ENCODE assay signal across 27 mouse cellular contexts in genomic region chr16:4371039-4371438, GRCm38 (mm10). TPM values are rescaled to one million over a fixed set of nuclear protein-coding genes. Genes with fewer than 3 reads are reported as not detected.
A peak's percentile ranks its signal among the peaks of the same experiment; 100 is the strongest.
DNase-seq lines count a peak whose midpoint lies in the region; ATAC-seq and TF ChIP-seq lines count a peak whose summit lies in the region.
"Had no signal": no experiment of that assay in that cellular context is flagged by ENCODE, and none has a peak within 500 bp of the region (broad histone marks: within the 10 kb centered on the region; RNA-seq: fewer than 3 reads in every experiment).

No protein-coding gene starts in this region.

- no peak for DNase-seq in heart, postnatal 0 days (ENCODE audit: low spot score)
- no peak for DNase-seq in heart, postnatal 36 days
- no peak for DNase-seq in lung, postnatal 0 days (ENCODE audit: low spot score)
- DNase-seq in lung, postnatal 4 days, result no peak
- DNase-seq in yolk sac, embryonic 10.5 days (ENCODE audit: low spot score), result peak; percentile 8
- no peak for DNase-seq in MN1 (ENCODE audit: low spot score)
- DNase-seq in T-cell, adult 2 months (ENCODE audit: low spot score), result no peak
- DNase-seq: adrenal gland, postnatal 14 days; cerebellum, postnatal 14 days; gastrocnemius, postnatal 14 days; heart, postnatal 14 days; kidney, adult 18-20 months; kidney, postnatal 25 days; lung, embryonic 14.5 days; thymus, adult 18-20 months; thymus, postnatal 4 days had no signal

- intact Hi-C loops in heart, postnatal 36 days (cut with DNase I), result no loop called here

- WGBS in heart, postnatal 0 days, result 53% methylated on average over 2 of the region's 2 CpGs
- 59% methylated on average over 2 of the region's 2 CpGs for WGBS in lung, postnatal 0 days
- WGBS in intestine, embryonic 16.5 days, result 51% methylated on average over 2 of the region's 2 CpGs

- ATAC-seq in heart, postnatal 0 days (ENCODE audit: insufficient read depth, low read depth), result no peak
- no peak for ATAC-seq in lung, postnatal 0 days
- ATAC-seq in intestine, embryonic 16.5 days, result peak; percentile 32; the same call in 1 of the 2 replicates
- ATAC-seq: forebrain, embryonic 16.5 days; midbrain, embryonic 15.5 days; Patski had no signal

- TF ChIP-seq CTCF in heart, postnatal 0 days (IDR thresholded peaks at IDR 0.05; ENCODE audit: low read depth), result no peak
- no peak for TF ChIP-seq CTCF in lung, postnatal 0 days (IDR thresholded peaks at IDR 0.05)

- H3K4me1 ChIP-seq in heart, postnatal 0 days (ENCODE audit: control insufficient read depth, insufficient read depth), result peaks cover 22% of the 10 kb centered on the region
- peaks cover 3% of the 10 kb centered on the region; the same call in 1 of the 2 replicates for H3K4me1 ChIP-seq in lung, postnatal 0 days (ENCODE audit: insufficient read depth, low read depth, low read length)
- peaks cover 9% of the 10 kb centered on the region for H3K4me1 ChIP-seq in intestine, embryonic 16.5 days (ENCODE audit: control insufficient read depth, insufficient read depth, low read length)
- H3K4me1 ChIP-seq: hindbrain, embryonic 12.5 days; midbrain, embryonic 15.5 days had no signal

- H3K36me3 ChIP-seq in heart, postnatal 0 days (replicated peaks; ENCODE audit: control insufficient read depth, insufficient read depth, low read length), result no peaks in the 10 kb centered on the region
- H3K36me3 ChIP-seq in lung, postnatal 0 days (ENCODE audit: insufficient read depth, low read length), result no peaks in the 10 kb centered on the region
- no peaks in the 10 kb centered on the region for H3K36me3 ChIP-seq in intestine, embryonic 16.5 days (ENCODE audit: control insufficient read depth, insufficient read depth, low read length)
- H3K36me3 ChIP-seq: heart, embryonic 13.5 days; hindbrain, embryonic 12.5 days; kidney, embryonic 15.5 days; limb, embryonic 13.5 days; midbrain, embryonic 15.5 days had no signal

- H3K9ac ChIP-seq in heart, postnatal 0 days (replicated peaks; ENCODE audit: low read depth, low read length), result no peak overlapping the region
- H3K9ac ChIP-seq in lung, postnatal 0 days (replicated peaks; ENCODE audit: low read depth), result no peak overlapping the region
- no peak overlapping the region for H3K9ac ChIP-seq in intestine, embryonic 16.5 days (ENCODE audit: low read depth, low read length)
- H3K9ac ChIP-seq: heart, embryonic 13.5 days; hindbrain, embryonic 12.5 days; kidney, embryonic 15.5 days; limb, embryonic 13.5 days; liver, embryonic 14.5 days; lung, embryonic 14.5 days; midbrain, embryonic 15.5 days had no signal

- no peak overlapping the region for H3K4me3 ChIP-seq in heart, postnatal 0 days (ENCODE audit: low read depth, low read length)
- H3K4me3 ChIP-seq in lung, postnatal 0 days (ENCODE audit: low read depth, low read length), result no peak overlapping the region
- no peak overlapping the region for H3K4me3 ChIP-seq in intestine, embryonic 16.5 days (ENCODE audit: low read length)
- H3K4me3 ChIP-seq: erythroblast, embryonic 14.5 days; heart, embryonic 13.5 days; hindbrain, embryonic 12.5 days; kidney, embryonic 15.5 days; limb, embryonic 13.5 days; midbrain, embryonic 15.5 days had no signal

- peak overlapping the region; percentile 50; the same call in 1 of the 2 replicates for H3K27ac ChIP-seq in heart, postnatal 0 days (ENCODE audit: low read depth)
- 0 out of 2 replicates have a peak overlapping the region, but pooled peaks have one; percentile 33 for H3K27ac ChIP-seq in lung, postnatal 0 days (ENCODE audit: low read length)
- H3K27ac ChIP-seq in intestine, embryonic 16.5 days (ENCODE audit: low read length), result no peak overlapping the region
- H3K27ac ChIP-seq: heart, embryonic 13.5 days; hindbrain, embryonic 12.5 days; kidney, embryonic 15.5 days; limb, embryonic 13.5 days; liver, embryonic 14.5 days; midbrain, embryonic 15.5 days; stomach, postnatal 0 days had no signal

- H3K27me3 ChIP-seq in heart, postnatal 0 days (ENCODE audit: control insufficient read depth, insufficient read depth, low read length), result no peaks in the 10 kb centered on the region
- H3K27me3 ChIP-seq in lung, postnatal 0 days (replicated peaks; ENCODE audit: insufficient read depth, low read length), result no peaks in the 10 kb centered on the region
- H3K27me3 ChIP-seq in intestine, embryonic 16.5 days (replicated peaks; ENCODE audit: control insufficient read depth, insufficient read depth, low read length), result no peaks in the 10 kb centered on the region
- H3K27me3 ChIP-seq: heart, embryonic 13.5 days; hindbrain, embryonic 12.5 days; kidney, embryonic 15.5 days; limb, embryonic 13.5 days; midbrain, embryonic 15.5 days; Patski had no signal

- no peak overlapping the region for H3K4me2 ChIP-seq in heart, postnatal 0 days (ENCODE audit: low read depth, low read length)
- H3K4me2 ChIP-seq in lung, postnatal 0 days (replicated peaks; ENCODE audit: low read depth, low read length), result no peak overlapping the region
- H3K4me2 ChIP-seq in intestine, embryonic 16.5 days (ENCODE audit: low read depth, low read length), result no peak overlapping the region
- H3K4me2 ChIP-seq: heart, embryonic 13.5 days; hindbrain, embryonic 12.5 days; kidney, embryonic 15.5 days; limb, embryonic 13.5 days; lung, embryonic 14.5 days; midbrain, embryonic 15.5 days had no signal

- H3K9me3 ChIP-seq in heart, postnatal 0 days (replicated peaks; ENCODE audit: control insufficient read depth, low read length), result no peaks in the 10 kb centered on the region
- no peaks in the 10 kb centered on the region for H3K9me3 ChIP-seq in lung, postnatal 0 days (ENCODE audit: low read length)
- H3K9me3 ChIP-seq in intestine, embryonic 16.5 days (ENCODE audit: control insufficient read depth, low read length), result no peaks in the 10 kb centered on the region
- H3K9me3 ChIP-seq: heart, embryonic 13.5 days; hindbrain, embryonic 12.5 days; kidney, embryonic 15.5 days; limb, embryonic 13.5 days; midbrain, embryonic 15.5 days had no signal

- TF ChIP-seq EP300 in heart, postnatal 0 days (IDR thresholded peaks at IDR 0.05; ENCODE audit: low read depth), result no peak
- TF ChIP-seq EP300 in lung, postnatal 0 days (IDR thresholded peaks at IDR 0.05), result no peak

RNA-seq across cellular contexts. Expression of gene Adcy9, which starts 49.3 kb away (rescaled TPM):
- 19.0 and 22.2 TPM in 2 replicates for total RNA-seq in heart, postnatal 0 days (2014; rRNA removed; ENCODE audit: low replicate concordance)
- 1.8 and 2.0 TPM in 2 replicates for polyA plus RNA-seq in heart, postnatal 0 days (2015; fragmentation: Nextera tagmentation; extraction: Ambion mirVana)
- total RNA-seq in heart, postnatal 36 days (2021), result 10 to 100 TPM; 25.5 to 25.7 TPM
- polyA plus RNA-seq in lung, postnatal 0 days (2015; fragmentation: Nextera tagmentation; extraction: Ambion mirVana), result 2.9 and 3.1 TPM in 2 replicates
- polyA plus RNA-seq in intestine, embryonic 16.5 days (2015; fragmentation: Nextera tagmentation; extraction: Ambion mirVana), result 1.2 and 1.3 TPM in 2 replicates
- polyA plus RNA-seq: erythroblast, embryonic 14.5 days had no signal
